Mouse (Mus musculus): ENCODE measurements around the gene 0610030E20Rik.

DNA sequence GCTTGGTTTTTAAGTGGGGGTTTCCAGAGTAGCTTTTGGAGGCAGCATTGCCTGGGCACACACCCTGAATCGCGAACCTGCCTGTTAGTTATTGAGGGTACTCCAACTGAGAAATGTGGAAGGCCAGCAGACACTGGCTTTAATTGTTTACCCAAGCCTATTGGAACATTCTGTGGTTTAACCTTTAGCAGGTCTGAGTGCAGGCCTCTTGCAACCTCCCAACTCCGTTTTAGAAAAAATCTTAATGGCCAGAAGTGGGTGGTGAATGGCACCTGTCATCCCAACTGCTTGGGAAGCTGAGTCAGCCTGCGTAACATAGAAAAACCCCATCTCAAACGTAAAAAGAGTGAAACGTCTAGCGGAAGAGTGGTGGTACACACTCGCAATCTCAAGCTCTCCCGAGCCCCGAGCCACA is 49.7 kb downstream of the 0610030E20Rik start:
- TF ChIP-seq GATA1 (IDR thresholded peaks at IDR 0.05; ENCODE audit: low read length) (no peak), TAL1 (IDR thresholded peaks at IDR 0.05; ENCODE audit: low read length) (no peak)
